Mouse (Mus musculus) induced T-regulatory cell, adult 2 months (primary cell): ENCODE results near the gene Gm8356.
"Not testable (repeated sequence)": the region's sequence is repeated elsewhere in the genome, so short reads cannot be mapped to it uniquely, and the experiment has no call there.

Source experiments
- DNase-seq: peaks from one replicate; pipeline ENCODE4 v3.0.0-alpha.2; 2012; ENCODE audit warnings: low read depth

Gene Gm8356

DNA sequence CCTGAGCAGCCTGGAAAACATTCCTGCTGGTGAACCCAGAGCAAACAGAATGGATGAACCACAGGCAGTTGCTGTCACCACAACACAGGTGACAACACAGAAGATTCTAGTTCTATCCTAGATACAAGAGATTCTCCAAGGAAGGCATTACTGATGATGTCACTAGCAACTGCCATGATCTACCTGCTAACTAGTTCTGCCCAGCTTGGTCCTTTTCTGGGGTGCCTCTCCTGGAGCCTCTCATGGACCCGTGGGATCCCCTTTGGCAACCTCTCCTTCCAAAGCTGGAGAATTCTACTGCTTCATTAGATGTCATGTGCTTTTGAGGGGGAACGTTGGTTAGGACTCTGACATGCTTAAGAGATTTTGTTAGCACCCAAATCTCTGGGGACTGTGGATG is at the start of gene Gm8356:
Gm8356 (minus strand) TSS at position 101 of the 400 bp plus-strand sequence.
- not testable (repeated sequence) for DNase-seq

DNA sequence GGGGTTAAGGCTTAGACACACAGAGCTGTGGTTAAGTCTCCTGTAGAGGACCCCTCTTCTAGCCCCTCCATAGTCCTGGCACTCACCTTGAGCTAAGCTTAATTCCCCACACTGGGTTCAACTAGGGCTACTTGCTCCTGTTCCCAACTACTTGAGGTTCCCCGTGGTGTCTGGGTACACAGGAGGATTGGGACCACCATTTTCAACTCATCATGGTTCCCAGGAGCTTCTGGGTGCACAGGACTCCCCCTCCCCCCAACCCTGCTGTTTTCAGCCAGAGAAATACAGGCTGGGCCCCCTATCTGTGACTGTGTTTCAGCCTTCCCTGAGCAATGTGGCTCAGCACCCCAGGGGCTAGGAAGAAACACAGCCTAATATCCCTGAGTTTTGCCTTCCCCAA is 50.8 kb downstream of the Gm8356 start:
- DNase-seq, result not testable (repeated sequence)

DNA sequence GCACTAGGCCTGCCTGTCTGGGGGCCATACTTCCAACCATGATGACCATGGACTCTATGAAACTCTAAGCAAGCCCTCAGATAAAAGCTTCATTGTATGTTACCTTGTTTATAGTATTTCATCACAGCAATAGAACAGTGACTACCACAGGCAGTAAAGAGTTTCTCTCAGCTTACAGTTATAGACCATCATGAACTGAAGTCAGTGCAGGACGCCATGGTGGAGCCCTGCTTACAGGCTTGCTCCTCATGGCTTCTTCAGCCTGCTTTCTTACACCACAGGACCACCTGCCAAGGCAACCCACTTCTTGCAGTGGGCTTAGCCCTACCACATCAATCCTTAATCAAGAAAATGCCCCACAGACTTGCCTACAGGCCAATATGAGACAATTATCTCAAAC is 51.5 kb downstream of the Gm8356 start:
- not testable (repeated sequence) for DNase-seq

DNA sequence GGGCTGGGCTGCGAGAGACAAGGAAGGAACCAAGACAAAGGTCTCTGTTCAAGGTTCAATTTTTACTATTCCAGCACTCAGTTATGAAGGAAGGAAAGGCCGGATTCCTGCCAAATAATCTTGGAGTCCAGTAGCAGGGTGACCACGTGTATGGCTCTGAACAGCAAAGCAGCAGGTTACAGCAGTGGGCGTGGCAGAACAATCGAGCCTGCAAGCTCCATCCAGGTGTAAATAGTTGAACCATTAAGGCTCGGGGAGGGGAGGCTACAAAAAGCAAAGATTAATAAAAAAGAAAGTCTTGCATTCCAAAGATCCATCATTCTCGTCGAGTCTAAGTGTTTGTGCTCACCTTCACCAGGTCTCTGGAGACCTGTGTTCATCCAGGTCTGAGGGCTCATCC is 55.0 kb downstream of the Gm8356 start:
- not testable (repeated sequence) for DNase-seq
